Mouse (Mus musculus) thymus, adult 2 months (tissue): ENCODE results near the gene Stk40. TPM values are rescaled to one million over a fixed set of nuclear protein-coding genes. Genes with fewer than 3 reads are reported as not detected.
"Not testable (repeated sequence)": the region's sequence is repeated elsewhere in the genome, so short reads cannot be mapped to it uniquely, and the experiment has no call there.

Experiments
- DNase-seq: peaks from one replicate; pipeline ENCODE4 v3.0.0; 2021
- H3K27ac ChIP-seq: fragments of 200-500 bp; 2 replicates; pipeline ENCODE4 v1.5.1; 2012; ENCODE audit warnings: low read length, control low read depth; ENCODE audit not compliant: control insufficient read depth, insufficient read depth
- H3K27me3 ChIP-seq: fragments of 200-500 bp; 2 replicates; pipeline ENCODE4 v1.6.1; 2012; ENCODE audit warnings: mild to moderate bottlenecking, low read length, moderate library complexity, mixed read lengths; ENCODE audit not compliant: control insufficient read depth, insufficient read depth
- H3K36me3 ChIP-seq: fragments of 200-500 bp; 2 replicates; pipeline ENCODE4 v1.6.1; 2012; ENCODE audit warnings: mild to moderate bottlenecking, low read length, moderate library complexity; ENCODE audit not compliant: control insufficient read depth, insufficient read depth
- H3K4me1 ChIP-seq: fragments of 200-500 bp; replicated peaks from 2 replicates; pipeline ENCODE4 v1.6.1; 2012; ENCODE audit warnings: low read length; ENCODE audit not compliant: control insufficient read depth, insufficient read depth
- H3K4me3 ChIP-seq: fragments of 200-500 bp; 2 replicates; pipeline ENCODE4 v1.5.1; 2012; ENCODE audit warnings: mild to moderate bottlenecking, low read length, control low read depth, moderate library complexity; ENCODE audit not compliant: control insufficient read depth, insufficient read depth
- CTCF ChIP-seq: fragments of 200-500 bp; IDR thresholded peaks from 2 replicates; pipeline ENCODE4 v1.5.1; 2012; ENCODE audit warnings: mild to moderate bottlenecking, control low read depth, low read length, moderate library complexity, borderline replicate concordance; ENCODE audit not compliant: control insufficient read depth, poor library complexity, insufficient read depth; ENCODE audit errors: extremely low read depth
- POLR2A ChIP-seq: fragments of 200-500 bp; IDR thresholded peaks from 2 replicates; pipeline ENCODE4 v1.6.1; 2012; ENCODE audit warnings: mild to moderate bottlenecking, low read length, control low read depth, moderate library complexity; ENCODE audit not compliant: control insufficient read depth, poor library complexity, insufficient read depth; ENCODE audit errors: extremely low read depth
- WGBS: fragments of 180-500 bp; shearing (Covaris S2); methylation state at CpG from one replicate; pipeline ENCODE4 v1.1.7; 2018; 5-methylcytosine and 5-hydroxymethylcytosine counted together
- polyA plus RNA-seq: library from polyadenylated mRNA; depleted of rRNA; stranded (reverse); fragments of >200 nt; gene quantifications from 2 replicates; pipeline ENCODE4 v1.2.3, GENCODE M21; 2012

The Stk40 gene
- polyA plus RNA-seq, 1 experiment = 36.5 TPM

GRCm38 (mm10) chr4:126163685-126164084 is 59.9 kb downstream of the Stk40 start:
- Histone ChIP-seq H3K4me3 (no peak overlapping the region), H3K27ac (no peak overlapping the region), H3K4me1 (peaks cover 11% of the 10 kb centered on the region), H3K36me3 (peaks cover 18% of the 10 kb centered on the region), H3K27me3 (no peaks in the 10 kb centered on the region)
- 91% methylated on average over 4 of the region's 4 CpGs for WGBS
- DNase-seq = no peak
- TF ChIP-seq CTCF = no peak
- TF ChIP-seq POLR2A = no peak

GRCm38 (mm10) chr4:126165092-126165491 is 61.3 kb downstream of the Stk40 start:
- Histone ChIP-seq H3K36me3 (peaks cover 32% of the 10 kb centered on the region), H3K4me1 (peaks cover 11% of the 10 kb centered on the region)
- not testable (repeated sequence) for H3K4me3 ChIP-seq, H3K27ac ChIP-seq, DNase-seq, H3K27me3 ChIP-seq
- WGBS = 80% methylated on average over 10 of the region's 10 CpGs

GRCm38 (mm10) chr4:126166084-126166483 is 62.3 kb downstream of the Stk40 start:
- peaks cover 11% of the 10 kb centered on the region for H3K4me1 ChIP-seq
- DNase-seq = no peak
- no peak overlapping the region for H3K27ac ChIP-seq
- H3K36me3 ChIP-seq = peaks cover 42% of the 10 kb centered on the region
- TF ChIP-seq CTCF (no peak), POLR2A (no peak)
- no peaks in the 10 kb centered on the region for H3K27me3 ChIP-seq
- WGBS = 96% methylated on average over 3 of the region's 3 CpGs
- no peak overlapping the region for H3K4me3 ChIP-seq

GRCm38 (mm10) chr4:126168851-126169250 is 65.1 kb downstream of the Stk40 start:
- H3K36me3 ChIP-seq = peaks cover 69% of the 10 kb centered on the region
- TF ChIP-seq CTCF = no peak
- no peak for TF ChIP-seq POLR2A
- no peaks in the 10 kb centered on the region for H3K4me1 ChIP-seq
- no peak for DNase-seq
- no peaks in the 10 kb centered on the region for H3K27me3 ChIP-seq
- WGBS = 92% methylated on average over 6 of the region's 6 CpGs
- H3K27ac ChIP-seq = no peak overlapping the region
- H3K4me3 ChIP-seq = no peak overlapping the region

- H3K4me3 ChIP-seq, H3K4me1 ChIP-seq, DNase-seq, H3K27me3 ChIP-seq, H3K27ac ChIP-seq: not testable (repeated sequence)
- peaks cover 88% of the 10 kb centered on the region for H3K36me3 ChIP-seq
- 98% methylated on average over 5 of the region's 5 CpGs for WGBS
These were observed 67.0 kb downstream of the Stk40 start for GRCm38 (mm10) chr4:126170737-126171136.

GRCm38 (mm10) chr4:126173800-126174199 is 70.0 kb downstream of the Stk40 start:
- peaks cover 94% of the 10 kb centered on the region for H3K36me3 ChIP-seq

GRCm38 (mm10) chr4:126175980-126176379 is 72.2 kb downstream of the Stk40 start:
- not testable (repeated sequence) for DNase-seq, H3K27ac ChIP-seq, H3K4me3 ChIP-seq, H3K4me1 ChIP-seq, H3K27me3 ChIP-seq
- WGBS = 97% methylated on average over 7 of the region's 7 CpGs
- H3K36me3 ChIP-seq = peaks cover 94% of the 10 kb centered on the region

More at GRCm38 (mm10) chr4:126173800-126174199, 70.0 kb downstream of the Stk40 start:
- Histone ChIP-seq H3K4me3 (no peak overlapping the region), H3K27me3 (no peaks in the 10 kb centered on the region), H3K27ac (no peak overlapping the region), H3K4me1 (no peaks in the 10 kb centered on the region)
- TF ChIP-seq POLR2A (no peak), CTCF (no peak)
- DNase-seq = no peak
- 96% methylated on average over 5 of the region's 5 CpGs for WGBS
